Mouse (Mus musculus) layer of hippocampus, postnatal 10 days (tissue): Measurements from ENCODE around the gene Rsu1. TPM values are rescaled to one million over a fixed set of nuclear protein-coding genes. Genes with fewer than 3 reads are reported as not detected.
"Not testable (repeated sequence)": the region's sequence is repeated elsewhere in the genome, so short reads cannot be mapped to it uniquely, and the experiment has no call there.

ENCODE experiments used
- DNase-seq, 2 experiments: peaks; one replicate each; pipeline ENCODE4 v3.0.0; 2021; ENCODE audit warnings: low spot score in 2 of 2
- total RNA-seq, 2 experiments: library from RNA; stranded (reverse); gene quantifications; 2 replicates each; pipeline ENCODE4 v1.2.3; 2021

Rsu1 gene
- total RNA-seq, 2 experiments from 2014 or later = 46.9 to 54.9 TPM

GRCm38 (mm10) chr2:13226031-13226430 lies 45.2 kb downstream of the Rsu1 start:
- DNase-seq = no peak

GRCm38 (mm10) chr2:13224546-13224945 lies 46.7 kb downstream of the Rsu1 start:
- no peak for DNase-seq

- no peak for DNase-seq
These were observed 47.8 kb downstream of the Rsu1 start for GRCm38 (mm10) chr2:13223451-13223850.

- no peak for DNase-seq
These were observed 51.1 kb downstream of the Rsu1 start for GRCm38 (mm10) chr2:13220141-13220540.

GRCm38 (mm10) chr2:13218112-13218511 lies 53.1 kb downstream of the Rsu1 start:
- no peak for DNase-seq

GRCm38 (mm10) chr2:13206825-13207224 lies 64.4 kb downstream of the Rsu1 start:
- DNase-seq = no peak

GRCm38 (mm10) chr2:13206367-13206766 lies 64.8 kb downstream of the Rsu1 start:
- DNase-seq = no peak

GRCm38 (mm10) chr2:13202805-13203475 lies 68.3 kb downstream of the Rsu1 start:
- no peak for DNase-seq

GRCm38 (mm10) chr2:13199713-13200112 lies 71.5 kb downstream of the Rsu1 start:
- no peak for DNase-seq

- no peak for DNase-seq
These were observed 72.2 kb downstream of the Rsu1 start for GRCm38 (mm10) chr2:13199033-13199432.

GRCm38 (mm10) chr2:13195540-13195939 lies 75.7 kb downstream of the Rsu1 start:
- no peak for DNase-seq

- no peak for DNase-seq
These were observed 79.1 kb downstream of the Rsu1 start for GRCm38 (mm10) chr2:13192157-13192556.

GRCm38 (mm10) chr2:13190767-13191166 lies 80.4 kb downstream of the Rsu1 start:
- DNase-seq = no peak

GRCm38 (mm10) chr2:13188831-13189495 lies 82.3 kb downstream of the Rsu1 start:
- no peak for DNase-seq

GRCm38 (mm10) chr2:13183124-13183523 lies 88.1 kb downstream of the Rsu1 start:
- no peak for DNase-seq

- not testable (repeated sequence) for DNase-seq
These were observed 89.3 kb downstream of the Rsu1 start for GRCm38 (mm10) chr2:13181899-13182298.

- DNase-seq = peak; percentile 19 to 63
These were observed 93.4 kb downstream of the Rsu1 start for GRCm38 (mm10) chr2:13177698-13178395.

GRCm38 (mm10) chr2:13176304-13176620 lies 95.0 kb downstream of the Rsu1 start:
- DNase-seq = no peak

- peak; percentile 20 to 33 for DNase-seq
These were observed 95.5 kb downstream of the Rsu1 start for GRCm38 (mm10) chr2:13175536-13176303.

GRCm38 (mm10) chr2:13174461-13174860 lies 96.8 kb downstream of the Rsu1 start:
- no peak for DNase-seq

- DNase-seq = no peak
These were observed 100.6 kb downstream of the Rsu1 start for GRCm38 (mm10) chr2:13170651-13171050.

- no peak for DNase-seq
These were observed 101.3 kb downstream of the Rsu1 start for GRCm38 (mm10) chr2:13169962-13170361.
